Mouse (Mus musculus) MEL (cell line): ENCODE measurements around the gene Gm49403.

Experiments
- CHD1 ChIP-seq: IDR thresholded peaks from 2 replicates; pipeline ENCODE4 v1.6.1; 2012; ENCODE audit warnings: low read depth, mild to moderate bottlenecking, inconsistent platforms, low read length, improper control_type of control experiment
- CTCF ChIP-seq, 3 experiments: IDR thresholded peaks in 2 of 3; conservative IDR thresholded peaks in 1 of 3; 2 replicates each; pipeline ENCODE4 v1.5.1; 2011 to 2012; ENCODE audit warnings: low read length in 3 of 3, low read depth in 2 of 3, mild to moderate bottlenecking in 2 of 3, improper control_type of control experiment in 1 of 3, inconsistent platforms in 1 of 3, mixed read lengths in 1 of 3, moderate library complexity in 1 of 3; ENCODE audit not compliant: control insufficient read depth in 1 of 3, insufficient read depth in 1 of 3, poor library complexity in 1 of 3, severe bottlenecking in 1 of 3
- EP300 ChIP-seq, 2 experiments: IDR thresholded peaks; 2 replicates each; pipeline ENCODE4 v1.6.1; 2011; ENCODE audit warnings: improper control_type of control experiment in 2 of 2, low read length in 2 of 2, low read depth in 1 of 2, mild to moderate bottlenecking in 1 of 2
- GATA1 ChIP-seq: IDR thresholded peaks from 2 replicates; pipeline ENCODE4 v1.6.1; 2011; ENCODE audit warnings: low read depth, low read length, improper control_type of control experiment
- HCFC1 ChIP-seq: IDR thresholded peaks from 2 replicates; pipeline ENCODE4 v1.6.1; 2012; ENCODE audit warnings: low read depth, mild to moderate bottlenecking, inconsistent platforms, low read length, improper control_type of control experiment, moderate library complexity
- JUND ChIP-seq: IDR thresholded peaks from 2 replicates; pipeline ENCODE4 v1.6.1; 2011; ENCODE audit warnings: low read depth, mild to moderate bottlenecking, improper control_type of control experiment, low read length
- KAT2A ChIP-seq: conservative IDR thresholded peaks from 2 replicates; pipeline ENCODE4 v1.6.1; 2012; ENCODE audit warnings: low read depth, low read length, improper control_type of control experiment, inconsistent platforms
- MAX ChIP-seq: IDR thresholded peaks from 2 replicates; pipeline ENCODE4 v1.6.1; 2011; ENCODE audit warnings: low read length, improper control_type of control experiment
- MXI1 ChIP-seq: IDR thresholded peaks from 2 replicates; pipeline ENCODE4 v1.6.1; 2011; ENCODE audit warnings: mild to moderate bottlenecking, low read depth, low read length, improper control_type of control experiment
- POLR2A ChIP-seq, 2 experiments: IDR thresholded peaks; 2 replicates each; pipeline ENCODE4 v1.6.1; 2011 to 2012; ENCODE audit warnings: low read length in 2 of 2, mild to moderate bottlenecking in 2 of 2, control low read depth in 1 of 2, improper control_type of control experiment in 1 of 2, low read depth in 1 of 2, moderate library complexity in 1 of 2; ENCODE audit not compliant: control insufficient read depth in 1 of 2, insufficient read depth in 1 of 2, poor library complexity in 1 of 2
- POLR2AphosphoS2 ChIP-seq: IDR thresholded peaks from 2 replicates; pipeline ENCODE4 v1.6.1; 2011; ENCODE audit warnings: low read length, improper control_type of control experiment
- RAD21 ChIP-seq: IDR thresholded peaks from 2 replicates; pipeline ENCODE4 v1.6.1; 2011; ENCODE audit warnings: mild to moderate bottlenecking, low read depth, low read length, improper control_type of control experiment
- ZC3H11A ChIP-seq: IDR thresholded peaks from 2 replicates; pipeline ENCODE4 v1.6.1; 2012; ENCODE audit warnings: low read depth, mild to moderate bottlenecking, inconsistent platforms, low read length, improper control_type of control experiment
- ZNF384 ChIP-seq: IDR thresholded peaks from 2 replicates; pipeline ENCODE4 v1.6.1; 2012; ENCODE audit warnings: low read depth, mild to moderate bottlenecking, inconsistent platforms, low read length, improper control_type of control experiment

GRCm38 (mm10) chr19:8852236-8852928 lies 31.3 kb upstream of the Gm49403 start:
- no peak for TF ChIP-seq CTCF (IDR thresholded peaks at IDR 0.05 in 2 of 3, conservative IDR thresholded peaks at IDR 0.05 in 1 of 3; ENCODE audit: control insufficient read depth in 1 of 3, insufficient read depth in 1 of 3, low read depth in 2 of 3, low read length in 3 of 3, poor library complexity in 1 of 3, severe bottlenecking in 1 of 3)
- TF ChIP-seq JUND: no peak
- TF ChIP-seq POLR2A (IDR thresholded peaks at IDR 0.05; ENCODE audit: control insufficient read depth in 1 of 2, insufficient read depth in 1 of 2, low read depth in 1 of 2, low read length in 2 of 2, poor library complexity in 1 of 2): no peak
- no peak for TF ChIP-seq CHD1
- TF ChIP-seq ZNF384: no peak
- TF ChIP-seq KAT2A: no peak
- no peak for TF ChIP-seq MXI1
- no peak for TF ChIP-seq HCFC1
- TF ChIP-seq ZC3H11A: no peak
- TF ChIP-seq MAX: no peak
- no peak for TF ChIP-seq GATA1
- no peak for TF ChIP-seq RAD21
- no peak for TF ChIP-seq POLR2AphosphoS2
- TF ChIP-seq EP300 (IDR thresholded peaks at IDR 0.05; ENCODE audit: low read depth in 1 of 2, low read length in 2 of 2): no peak
